Mouse (Mus musculus) layer of hippocampus, adult 8-10 months (tissue): ENCODE measurements at regions not wholly inside any gene's neighbourhood (a gene's known extent, or its start where the extent isn't known, plus 50 kb on each side); places are given as distances from the start of the nearest gene placed in this dataset.

Source experiments
- DNase-seq, 2 experiments: peaks; one replicate each; pipeline ENCODE4 v3.0.0; 2022; ENCODE audit warnings: low spot score in 2 of 2

DNA sequence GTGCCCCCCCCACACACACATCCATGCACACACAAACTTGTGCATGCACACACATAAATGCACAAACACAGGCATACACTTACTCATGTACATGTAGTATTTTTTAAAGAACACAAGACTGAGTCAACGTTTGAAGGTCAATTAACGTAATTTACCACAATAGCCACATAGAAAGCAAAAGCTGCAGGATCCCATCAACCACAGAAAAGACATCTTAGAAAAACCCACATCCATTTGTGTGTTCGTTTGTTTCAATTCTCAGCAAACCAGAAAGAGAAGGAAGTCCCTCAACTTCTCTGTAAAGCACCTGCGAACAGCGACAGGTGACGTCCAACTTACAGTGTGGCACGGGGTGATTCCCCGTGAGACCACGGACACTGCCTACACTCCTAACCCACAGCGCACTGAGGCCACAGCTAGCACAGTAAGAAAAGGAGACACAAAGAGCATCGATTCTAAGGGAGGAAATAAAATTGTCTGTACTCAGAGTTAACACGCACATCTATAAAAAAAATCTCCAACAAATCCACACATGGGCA is 53.8 kb downstream of the Dio3 start:
- no peak for DNase-seq

DNA sequence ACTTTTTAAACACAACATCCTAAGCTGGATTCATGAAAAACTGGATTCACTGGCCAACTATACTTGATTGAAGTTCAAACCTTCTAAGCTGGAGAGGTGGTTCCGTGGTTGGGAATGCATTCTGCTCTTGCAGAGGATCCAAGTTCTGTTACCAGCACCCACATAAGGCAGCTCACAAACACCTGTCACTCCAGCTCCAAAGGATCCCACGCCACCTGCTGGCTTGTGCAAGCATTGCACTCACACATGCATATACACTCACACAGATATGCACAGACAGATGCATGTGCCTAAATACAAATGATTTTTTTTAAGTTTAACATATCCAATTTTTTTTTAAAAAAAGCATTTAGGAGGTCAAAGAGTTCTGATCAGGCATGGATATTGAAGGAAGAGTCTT is 55.7 kb downstream of the Dio3 start:
- DNase-seq: no peak

DNA sequence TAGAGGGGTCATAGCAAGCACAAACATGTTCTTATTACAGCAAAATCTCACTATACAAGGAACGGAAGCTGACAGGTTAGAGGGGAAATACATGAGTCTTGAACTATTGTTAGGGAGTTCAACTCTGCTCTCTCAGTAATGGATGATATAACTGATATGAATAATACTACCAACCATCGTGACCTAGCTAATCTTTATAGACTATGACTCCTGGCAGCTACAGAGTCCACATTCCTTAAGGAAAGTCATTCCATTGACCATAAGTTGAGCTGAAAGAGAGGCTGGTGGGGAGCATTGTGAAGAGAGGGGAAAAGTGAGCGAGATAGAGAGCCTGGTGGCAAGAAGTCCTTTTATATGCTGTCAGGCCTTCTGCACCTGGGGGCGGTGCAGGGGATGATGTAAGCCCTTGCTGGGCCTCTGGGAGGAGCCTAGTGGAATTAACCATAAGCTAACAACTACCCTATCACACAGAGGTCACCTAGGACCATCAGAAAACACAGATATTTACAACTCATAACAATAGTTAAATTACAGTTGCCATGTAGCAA is 65.5 kb downstream of the Dio3 start:
- no peak for DNase-seq

DNA sequence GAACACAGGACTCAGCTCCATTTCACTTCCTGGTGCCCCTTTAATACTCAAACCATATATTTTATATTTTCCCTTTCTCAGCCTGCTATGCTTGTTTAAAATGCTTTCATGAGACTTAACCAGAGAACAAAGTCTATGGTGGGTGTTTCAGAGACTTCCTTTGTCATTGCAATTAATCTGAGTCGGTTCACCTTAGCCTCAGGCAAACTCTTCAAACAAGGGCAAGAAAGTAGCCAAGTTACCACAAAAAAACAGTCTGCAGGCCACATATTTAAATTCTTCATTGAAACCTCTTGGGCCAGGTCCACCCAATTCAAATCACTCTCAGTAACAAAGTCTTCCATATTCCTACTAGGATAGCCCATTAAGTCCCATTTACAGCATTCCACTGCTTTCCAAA is 70.8 kb downstream of the Dio3 start:
- no peak for DNase-seq

DNA sequence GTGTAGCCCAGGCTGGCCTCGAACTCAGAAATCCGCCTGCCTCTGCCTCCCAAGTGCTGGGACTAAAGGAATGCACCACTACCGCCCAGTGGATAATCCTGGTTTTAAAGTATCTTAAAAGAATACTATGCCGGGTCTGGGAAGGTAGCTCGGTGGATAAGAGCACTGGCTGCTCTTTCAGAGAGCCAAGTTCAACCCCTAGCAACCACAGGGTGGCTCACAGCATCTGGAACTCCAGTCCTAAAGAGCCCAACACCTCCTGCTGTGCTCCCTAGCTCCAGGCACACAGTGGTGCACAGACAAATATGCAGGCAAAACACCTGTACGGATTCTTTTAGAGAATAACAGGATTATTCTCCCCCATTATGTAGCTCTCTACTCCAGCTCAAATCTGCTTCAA is 77.0 kb downstream of the Dio3 start:
- no peak for DNase-seq

DNA sequence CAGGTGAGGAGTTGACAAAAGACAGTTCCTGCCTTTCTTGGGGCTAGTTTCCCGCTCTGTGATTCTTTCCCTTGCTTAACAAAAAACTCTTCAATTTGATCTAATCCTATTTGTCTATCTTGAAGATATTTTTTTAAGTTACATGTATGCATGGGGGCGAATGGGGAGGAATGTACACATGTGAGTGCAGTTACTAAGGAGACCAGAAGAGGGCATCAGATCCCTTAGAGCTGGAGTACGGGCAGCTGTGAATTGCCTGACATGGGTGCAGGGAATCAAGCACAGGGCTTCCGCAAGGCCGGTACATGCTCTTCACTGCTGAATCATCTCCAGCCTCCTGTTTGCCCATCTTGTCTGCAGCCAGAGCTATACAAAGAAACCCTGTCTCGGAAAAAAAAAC is 79.8 kb upstream of the Ppp2r5c start:
- DNase-seq: no peak

DNA sequence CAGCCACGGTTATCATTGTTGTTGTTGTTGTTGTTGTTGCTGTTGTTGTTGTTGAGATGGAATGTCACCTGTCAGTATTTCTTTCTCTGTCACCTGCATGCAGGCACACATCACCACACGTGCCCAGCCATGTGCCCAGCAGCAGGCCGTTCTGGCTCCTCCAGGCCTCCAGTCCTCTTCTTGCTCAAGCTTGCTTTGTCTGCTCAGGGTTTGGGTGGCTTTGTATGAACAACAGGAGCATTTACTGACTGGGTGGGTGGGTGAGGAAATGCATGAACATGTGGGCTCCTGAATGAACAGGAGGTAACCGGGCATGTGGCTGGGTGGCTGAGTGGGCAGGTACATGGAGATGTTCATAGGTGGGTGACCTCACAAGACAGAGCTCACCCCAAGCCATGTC is 79.1 kb upstream of the Ppp2r5c start:
- DNase-seq: no peak

DNA sequence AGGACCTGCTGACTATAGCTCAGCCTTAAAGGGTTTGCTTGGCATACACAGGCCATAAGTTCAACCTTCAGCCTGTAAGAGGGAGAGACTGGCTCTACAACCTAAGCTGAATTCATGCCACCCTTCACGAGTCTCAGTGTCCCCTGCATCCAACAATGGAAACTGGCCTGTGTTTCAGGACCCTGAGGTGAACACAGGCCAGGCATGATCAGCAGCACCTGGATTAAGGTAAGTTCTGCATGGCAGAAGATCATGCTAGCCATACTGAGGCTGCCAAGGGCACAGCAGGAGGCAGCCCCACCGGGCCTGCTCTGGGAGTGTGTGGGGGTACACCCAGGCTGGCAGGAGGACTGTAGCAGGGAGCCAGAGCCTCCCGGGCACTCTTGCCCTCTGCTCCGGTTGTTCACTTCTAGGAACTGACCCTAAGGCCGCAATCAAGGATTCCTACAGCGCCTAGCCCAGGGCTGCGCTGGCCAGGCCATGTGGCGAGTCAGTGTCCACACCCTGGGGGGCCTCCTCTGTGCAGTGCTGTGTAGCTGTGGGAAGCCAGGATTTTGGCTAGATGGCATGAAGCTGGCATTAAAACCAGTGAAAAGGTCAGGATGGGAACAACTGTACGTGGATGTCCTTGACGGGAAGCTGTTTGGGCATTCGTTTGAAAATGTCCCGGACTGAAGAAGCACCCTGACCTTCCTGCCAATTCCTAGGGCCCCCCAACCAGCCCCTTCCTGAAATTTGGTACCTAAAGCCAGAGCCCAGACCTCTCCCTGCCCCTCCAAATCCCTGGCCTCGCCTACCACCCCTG is 74.8 kb upstream of the Ppp2r5c start:
- no peak for DNase-seq

DNA sequence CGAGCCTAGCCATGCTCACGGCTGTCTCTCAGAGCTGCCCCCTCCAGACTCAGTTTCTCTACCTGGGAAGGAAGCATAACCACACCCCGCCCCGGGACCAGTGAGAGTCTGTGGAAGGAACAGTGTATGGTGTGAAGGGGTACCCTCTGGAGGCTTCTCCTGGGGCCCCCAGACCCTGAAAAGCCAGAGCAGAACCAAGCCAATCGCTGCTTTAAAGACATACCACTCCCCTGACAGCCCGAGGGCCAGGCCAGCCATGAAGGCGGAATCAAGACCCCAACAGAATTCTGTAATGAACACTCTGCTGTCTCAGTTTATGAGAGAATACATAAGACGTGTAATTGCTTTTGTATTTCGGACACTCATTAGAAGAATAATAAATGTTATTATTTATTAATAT is 73.9 kb upstream of the Ppp2r5c start:
- no peak for DNase-seq

DNA sequence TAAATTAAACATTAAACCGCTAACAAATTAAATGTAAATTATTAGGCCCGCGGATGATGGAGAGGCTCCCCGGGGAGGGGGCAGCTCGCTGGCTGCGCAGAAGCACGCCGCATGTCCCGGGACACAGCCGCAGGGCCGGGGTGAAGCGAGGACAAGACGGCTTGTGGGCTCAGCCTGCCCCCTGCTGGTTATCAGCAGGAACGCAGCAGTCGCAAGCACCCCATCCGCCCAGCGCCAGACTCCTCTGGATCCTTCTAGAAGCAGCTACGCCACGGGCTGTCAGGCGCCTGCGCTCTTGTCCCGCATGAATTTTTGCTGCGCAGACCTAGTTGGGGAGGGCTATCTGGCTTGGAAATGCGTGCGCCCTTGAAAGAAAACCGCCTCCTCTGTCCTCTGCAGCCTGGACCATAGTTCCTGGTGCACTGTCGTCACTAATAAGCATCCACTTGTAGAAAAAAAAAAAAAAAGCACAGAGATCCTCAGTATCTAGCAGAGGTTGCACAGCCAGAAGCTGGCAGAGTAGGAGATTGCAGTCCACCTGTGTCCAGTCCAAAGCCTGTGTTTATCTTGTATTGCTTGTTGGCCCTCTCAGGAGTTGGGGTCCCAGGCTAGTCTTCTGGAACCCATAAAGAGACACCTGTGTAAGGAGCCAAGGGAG is 73.4 kb upstream of the Ppp2r5c start:
- peak; percentile 80 to 90 for DNase-seq

DNA sequence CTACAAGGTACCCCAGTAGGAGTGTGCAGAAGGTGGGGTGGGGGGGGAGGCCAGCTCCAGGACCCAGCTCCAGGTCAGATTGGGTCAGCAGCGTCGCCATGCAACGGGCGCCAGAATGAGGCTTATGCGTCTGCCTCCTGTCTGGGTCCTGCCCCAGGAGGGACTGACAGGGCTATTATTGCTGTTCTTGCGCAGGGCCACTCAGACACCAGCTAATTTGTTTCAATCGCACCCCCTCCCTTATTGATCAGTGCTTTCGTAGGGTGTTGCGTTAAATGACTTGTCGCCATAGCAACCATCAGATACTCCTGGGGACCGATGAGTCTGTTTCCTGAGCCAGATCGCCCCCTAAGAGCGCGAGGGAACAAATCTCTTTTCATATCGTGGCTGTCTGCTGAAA is 71.8 kb upstream of the Ppp2r5c start:
- no peak for DNase-seq

DNA sequence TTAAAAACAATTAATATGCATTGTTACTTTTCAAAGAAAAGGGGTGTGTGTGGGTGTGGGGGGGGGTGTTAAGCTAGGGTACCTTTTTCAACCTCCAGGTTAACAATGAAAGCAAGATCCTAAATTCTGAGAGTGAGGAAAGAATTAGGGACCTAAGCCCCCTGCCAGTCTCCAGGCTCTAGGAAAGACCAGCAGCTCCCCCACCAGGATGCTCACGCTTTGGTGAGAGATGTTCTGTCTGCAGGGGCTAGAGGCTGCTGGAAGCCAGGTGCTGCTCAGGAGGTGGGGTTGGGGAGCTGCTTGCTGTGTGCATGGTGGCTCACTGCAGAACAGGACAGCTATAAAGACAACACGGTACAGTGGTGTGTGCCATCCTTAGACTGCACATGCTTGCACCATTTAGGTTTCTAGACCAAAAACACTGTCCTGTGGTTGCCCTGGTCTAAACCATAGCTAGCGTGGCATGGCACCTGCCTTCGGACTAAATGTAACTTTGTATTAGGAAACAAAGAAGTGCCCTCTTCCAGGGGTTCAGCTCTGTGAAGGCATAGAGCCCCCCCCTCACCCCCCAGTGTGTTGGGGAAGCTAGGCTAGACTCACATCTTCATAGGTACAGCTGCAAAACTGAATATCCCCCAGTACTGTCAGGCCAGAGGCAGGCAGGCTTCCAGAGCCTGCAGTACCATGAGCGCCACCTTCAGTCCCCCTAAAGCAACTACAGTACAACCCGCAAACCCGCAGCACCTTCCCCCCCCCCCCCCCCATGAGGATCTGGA is 70.7 kb upstream of the Ppp2r5c start:
- DNase-seq: no peak

DNA sequence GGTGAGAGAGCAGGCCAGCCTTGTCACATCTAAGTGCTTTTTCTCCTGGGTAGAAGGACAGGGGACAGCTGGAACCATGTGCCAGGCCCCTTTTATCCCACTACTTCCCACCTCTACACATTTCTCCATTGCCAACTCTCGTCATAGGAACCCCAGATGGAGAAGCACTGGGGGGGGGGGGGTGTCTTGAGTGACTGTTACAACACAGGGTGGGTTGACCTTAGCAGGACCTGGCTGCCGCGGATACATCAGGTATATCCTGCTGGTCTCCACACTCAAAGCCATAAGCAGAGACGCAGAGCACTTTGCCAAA is 70.1 kb upstream of the Ppp2r5c start:
- DNase-seq: no peak

DNA sequence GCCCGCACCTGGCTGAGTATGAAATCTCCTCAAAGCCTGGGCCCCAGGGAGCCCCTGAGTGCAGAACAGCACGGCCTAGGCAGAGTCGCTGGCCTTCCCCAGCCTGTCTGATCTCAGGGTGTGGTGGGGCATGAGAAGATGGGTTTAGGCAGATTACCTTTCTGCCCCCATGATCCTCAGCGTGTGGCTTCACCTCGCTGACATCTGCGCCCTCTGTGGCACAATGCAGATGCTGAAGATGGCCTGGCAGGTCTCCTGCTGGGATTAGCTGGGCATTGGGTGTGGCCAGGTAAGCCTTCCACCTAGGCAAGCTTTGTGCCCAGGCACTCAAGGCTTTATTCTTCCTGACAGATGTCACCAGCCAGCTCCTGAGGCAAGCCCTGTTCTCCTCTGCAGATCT is 69.6 kb upstream of the Ppp2r5c start:
- no peak for DNase-seq

DNA sequence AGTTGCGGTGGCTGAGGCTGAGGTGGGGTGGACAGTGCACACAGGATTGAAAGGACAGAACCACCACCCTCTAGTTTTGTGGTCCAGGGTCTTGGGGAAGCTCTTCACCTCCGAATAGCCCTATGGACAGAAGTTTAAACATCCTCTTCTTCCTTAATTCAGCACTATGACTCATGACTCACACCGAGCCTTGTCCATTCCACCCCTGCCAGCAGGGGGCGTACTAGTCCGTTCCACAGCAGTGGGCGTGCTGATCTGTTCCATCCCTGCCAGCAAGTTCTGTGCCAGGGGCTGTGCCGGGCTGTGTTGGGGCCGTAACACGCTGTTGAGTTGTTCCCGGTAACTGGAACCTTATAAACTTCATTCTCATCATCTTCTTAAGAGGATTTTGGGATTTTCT is 69.2 kb upstream of the Ppp2r5c start:
- no peak for DNase-seq

DNA sequence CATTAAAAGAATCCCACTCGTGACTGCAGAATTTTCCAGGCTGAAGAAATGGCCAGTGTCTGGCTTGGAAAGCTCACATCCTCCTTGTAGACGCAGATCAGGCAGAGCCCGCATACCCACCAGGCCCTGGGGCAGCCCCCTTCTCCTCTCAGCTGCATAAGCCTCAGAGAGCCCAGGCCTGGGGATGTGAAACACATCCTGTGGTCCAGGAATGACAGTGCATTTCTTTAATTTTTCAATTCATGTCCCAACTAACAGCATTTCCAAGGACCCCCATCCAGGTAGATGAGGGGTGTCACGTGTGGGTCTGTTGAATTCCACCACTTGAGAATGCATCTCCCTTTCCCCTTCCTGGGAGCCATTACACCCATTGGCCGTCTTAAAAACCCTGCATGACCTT is 68.6 kb upstream of the Ppp2r5c start:
- DNase-seq: no peak

DNA sequence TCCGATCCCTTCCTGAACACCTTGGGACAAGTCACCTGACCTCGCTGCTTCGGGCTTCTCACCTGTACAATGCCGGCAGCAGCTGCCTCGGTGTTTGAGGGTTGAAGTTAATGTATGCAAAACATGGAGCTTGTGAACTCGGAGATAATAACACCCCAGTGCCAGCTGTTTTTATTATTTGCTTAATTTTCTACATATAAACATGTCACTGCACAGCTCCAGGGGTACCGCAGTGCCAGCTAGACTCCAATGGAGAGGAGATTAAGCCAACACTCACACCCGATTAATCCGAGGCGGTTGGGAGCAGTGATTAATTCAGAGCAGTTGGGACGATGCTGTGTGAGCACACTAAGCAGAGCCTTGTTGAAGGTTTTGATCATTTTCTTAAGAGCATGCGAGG is 67.2 kb upstream of the Ppp2r5c start:
- DNase-seq: no peak

DNA sequence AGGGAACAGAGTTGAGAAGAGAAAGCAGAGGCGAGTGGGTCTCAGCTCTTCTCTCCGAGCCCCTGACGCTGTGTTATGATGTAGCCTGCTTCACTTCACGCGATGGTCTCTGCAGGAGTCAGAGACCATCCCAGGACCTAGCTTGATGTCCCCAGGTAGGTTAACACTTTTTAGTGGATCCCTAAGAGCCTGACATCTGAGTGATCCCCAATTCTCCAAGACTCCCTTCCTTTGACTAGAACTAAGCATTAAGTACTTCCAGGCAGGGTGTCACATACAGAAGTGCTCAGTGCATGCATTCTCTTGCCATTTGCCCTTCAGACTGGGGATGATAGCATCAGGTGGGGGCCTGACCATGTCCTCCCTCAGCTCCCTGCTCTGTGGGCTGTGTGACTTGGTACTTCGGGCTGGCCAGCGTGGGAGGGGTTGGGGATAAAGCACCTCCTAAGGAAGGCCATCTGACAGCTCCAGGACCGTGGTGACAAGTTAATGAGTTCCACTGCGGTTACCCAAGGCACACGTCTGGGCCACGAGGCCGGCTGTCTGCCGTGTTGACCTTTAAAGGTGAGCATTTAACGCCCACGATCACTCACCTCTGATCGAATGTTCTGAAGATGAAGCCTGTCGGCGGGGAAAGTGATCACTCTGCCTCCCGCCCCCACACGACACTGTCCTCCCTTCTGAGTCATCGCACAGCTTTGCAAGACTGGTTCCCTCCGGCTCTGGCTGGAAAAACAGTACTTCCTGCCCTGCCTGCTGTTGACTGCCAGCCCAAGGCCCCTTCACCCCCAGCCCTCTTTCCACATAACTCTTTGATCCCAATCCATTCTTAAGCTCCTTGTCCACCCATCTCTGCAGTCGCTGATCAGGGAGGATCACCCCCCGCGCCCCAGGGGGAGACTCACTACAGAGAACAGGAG is 65.8 kb upstream of the Ppp2r5c start:
- DNase-seq: no peak

DNA sequence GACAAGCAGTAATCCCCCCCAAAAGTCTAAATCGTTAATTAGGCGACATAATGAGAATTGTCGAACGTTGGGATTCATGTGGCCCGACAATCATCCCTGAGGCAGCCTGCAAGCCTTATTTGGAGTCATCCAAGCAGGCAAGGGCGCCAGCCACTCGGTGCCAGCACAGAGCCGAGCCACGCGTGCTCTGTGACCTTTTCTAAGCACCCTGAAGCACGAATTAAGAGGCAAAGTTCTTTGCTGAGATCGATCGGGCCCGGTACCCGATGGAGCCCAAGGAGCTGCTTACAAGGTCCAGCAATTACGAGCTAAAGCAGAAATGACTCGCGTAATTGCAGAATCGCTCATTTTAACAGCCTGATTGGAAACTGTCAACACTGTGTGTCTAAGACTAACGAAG is 61.9 kb upstream of the Ppp2r5c start:
- no peak for DNase-seq

DNA sequence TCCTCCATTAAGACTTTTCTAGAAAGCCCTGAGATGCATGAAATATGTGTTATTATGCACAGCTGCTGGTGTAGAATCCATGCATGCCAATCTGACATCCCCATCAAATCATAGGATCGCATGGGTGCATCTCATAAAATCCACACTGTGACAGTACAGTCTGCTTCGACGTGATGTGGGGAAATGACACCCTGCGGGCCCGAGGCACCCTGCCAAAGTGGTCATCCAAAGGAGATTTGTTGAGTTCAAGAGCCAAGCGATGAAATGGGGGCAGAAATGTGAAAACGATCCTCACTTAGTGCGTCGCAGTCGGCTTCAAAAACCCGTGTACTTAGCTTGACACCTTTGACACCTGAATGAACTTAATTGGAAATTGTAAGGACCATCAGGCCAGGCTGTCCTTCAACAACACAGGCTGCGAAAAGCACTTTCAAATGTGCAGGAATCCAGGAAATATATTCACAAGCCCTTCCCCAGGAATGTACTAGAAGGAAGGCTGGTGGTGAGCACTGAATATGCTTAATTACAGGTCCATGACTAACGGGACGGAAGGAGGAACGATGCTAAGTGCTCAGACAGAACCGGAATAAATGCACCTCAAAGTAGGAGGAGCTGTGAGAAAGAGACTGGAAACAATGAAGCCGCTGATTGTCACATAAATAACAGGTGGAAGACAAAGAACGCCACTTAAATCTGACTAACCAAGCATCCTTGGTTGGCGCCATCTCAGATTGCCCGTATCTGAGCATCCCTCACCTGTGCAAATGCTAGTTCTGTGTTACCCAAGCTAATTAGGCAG is 60.9 kb upstream of the Ppp2r5c start:
- no peak for DNase-seq
